Mouse (Mus musculus) adipose tissue, adult 10 weeks (tissue): ENCODE data around the gene Gfod1. TPM values are rescaled to one million over a fixed set of nuclear protein-coding genes. Genes with fewer than 3 reads are reported as not detected.

Source experiments
- polyA plus RNA-seq: library from polyadenylated mRNA; stranded (reverse); fragments of 350-450 nt; fragmentation: Illumina TruSeq; extraction: RNeasy Lipid Tissue Mini Kit (QIAGEN cat#74804); gene quantifications from one replicate; pipeline ENCODE4 v1.2.3, GENCODE M21; 2014; ENCODE audit warnings: low read depth, low replicate concordance

Gfod1 gene
- 4.2 TPM for polyA plus RNA-seq

GRCm38 (mm10) chr13:43304018-43304431, at the start of gene Gfod1:
Gene Gfod1 (minus strand): TSS chr13:43304172.

GRCm38 (mm10) chr13:43171020-43171710, 132.8 kb downstream of the Gfod1 start, which contains the start of gene Tbc1d7:
Gene Tbc1d7 (minus strand): TSS chr13:43171501.

Other genes with a start within 250 kb of the Gfod1 start
- 17.3 TPM for gene Tbc1d7, start 132.7 kb downstream of the Gfod1 start, polyA plus RNA-seq
- 9.5 TPM for gene Sirt5, start 61.3 kb upstream of the Gfod1 start, polyA plus RNA-seq
- 91.9 TPM for gene Nol7, start 94.2 kb upstream of the Gfod1 start, polyA plus RNA-seq
- gene Ranbp9, start 177.1 kb upstream of the Gfod1 start, polyA plus RNA-seq: 44.7 TPM